Mouse (Mus musculus) heart, embryonic 13.5 days (tissue): ENCODE data around the gene Mdc1. TPM values are rescaled to one million over a fixed set of nuclear protein-coding genes. Genes with fewer than 3 reads are reported as not detected.
A peak's percentile ranks its signal among the peaks of the same experiment; 100 is the strongest.
"Not testable (repeated sequence)": the region's sequence is repeated elsewhere in the genome, so short reads cannot be mapped to it uniquely, and the experiment has no call there.

ENCODE experiments used
- ATAC-seq: fragments of 200-750 bp; cut with Nextera tagmentation; 2 replicates; pipeline ENCODE4 v1.8.0; 2017; ENCODE audit warnings: moderate TSS enrichment; ENCODE audit not compliant: insufficient number of reproducible peaks, low FRiP score, low TSS enrichment; ENCODE audit errors: extremely low read depth
- H3K27ac ChIP-seq: fragments of 300-500 bp; sonication (generic); replicated peaks from 2 replicates; pipeline ENCODE4 v1.5.1; 2015; ENCODE audit warnings: moderate library complexity, mild to moderate bottlenecking, inconsistent platforms
- H3K27me3 ChIP-seq: fragments of 300-500 bp; sonication (generic); replicated peaks from 2 replicates; pipeline ENCODE4 v1.6.1; 2015; ENCODE audit warnings: mild to moderate bottlenecking, inconsistent platforms
- H3K36me3 ChIP-seq: fragments of 300-500 bp; sonication (generic); 2 replicates; pipeline ENCODE4 v1.6.1; 2015; ENCODE audit warnings: mild to moderate bottlenecking, inconsistent platforms
- H3K4me1 ChIP-seq: fragments of 300-500 bp; sonication (generic); 2 replicates; pipeline ENCODE4 v1.6.1; 2015; ENCODE audit warnings: inconsistent platforms
- H3K4me2 ChIP-seq: fragments of 300-500 bp; sonication (generic); 2 replicates; pipeline ENCODE4 v1.6.1; 2015; ENCODE audit warnings: inconsistent platforms, mild to moderate bottlenecking, moderate library complexity
- H3K4me3 ChIP-seq: fragments of 300-500 bp; sonication (generic); 2 replicates; pipeline ENCODE4 v1.5.1; 2015; ENCODE audit warnings: moderate library complexity, mild to moderate bottlenecking, inconsistent platforms
- H3K9ac ChIP-seq: fragments of 300-500 bp; sonication (generic); 2 replicates; pipeline ENCODE4 v1.6.1; 2015; ENCODE audit warnings: inconsistent platforms, mild to moderate bottlenecking, moderate library complexity
- H3K9me3 ChIP-seq: fragments of 300-500 bp; sonication (generic); 2 replicates; pipeline ENCODE4 v1.6.1; 2016; ENCODE audit warnings: inconsistent platforms
- WGBS: fragments of 180-500 bp; shearing (Covaris S2); methylation state at CpG from one replicate; pipeline ENCODE4 v1.1.7; 2015; ENCODE audit warnings: mixed read lengths; 5-methylcytosine and 5-hydroxymethylcytosine counted together
- polyA plus RNA-seq: library from polyadenylated mRNA; unstranded; fragments of >200 nt; fragmentation: Nextera tagmentation; extraction: Ambion mirVana; gene quantifications from 2 replicates; pipeline ENCODE4 v1.2.1, GENCODE M21; 2015

Mdc1 gene
- polyA plus RNA-seq, 1 experiment from 2014 or later, result 18.4 TPM

DNA sequence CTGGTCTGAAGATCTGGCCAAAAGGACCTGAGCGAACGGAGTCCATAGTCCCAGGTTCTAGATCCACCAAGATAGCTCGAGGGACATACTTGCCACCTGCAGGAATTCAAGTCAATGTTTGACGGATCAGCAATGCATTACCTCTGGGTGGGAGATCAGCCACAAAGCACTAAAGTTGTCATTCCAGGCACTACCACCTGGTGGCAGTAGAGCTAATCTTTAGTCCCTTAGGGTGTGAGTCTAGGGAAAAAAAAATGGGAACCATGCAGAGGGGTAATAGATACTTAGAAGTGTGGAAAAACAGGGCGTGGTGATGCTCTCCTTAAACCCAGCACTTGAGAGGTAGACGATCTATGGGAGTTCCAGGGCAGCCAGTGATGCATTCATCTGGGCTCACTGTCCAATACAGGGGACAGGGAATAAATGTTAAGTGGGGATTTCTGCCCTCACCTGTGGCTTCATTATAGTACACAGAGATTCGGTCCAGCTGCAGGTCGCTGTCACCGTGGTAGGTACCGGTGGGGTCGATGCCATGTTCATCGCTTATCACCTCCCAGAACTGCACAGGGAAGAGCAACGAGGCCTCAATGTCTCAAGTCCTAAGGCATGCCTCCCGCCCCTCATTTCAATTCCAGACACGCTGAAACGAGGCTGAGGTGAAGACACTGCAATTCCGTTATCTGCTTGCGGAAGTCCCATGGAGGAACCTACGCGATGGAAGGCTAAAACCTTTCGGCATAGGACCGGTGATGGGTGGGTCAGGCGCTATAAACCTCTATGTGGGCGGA is 4.9 kb upstream of the Mdc1 start:
- H3K4me3 ChIP-seq, result peak overlapping the region; percentile 94
- H3K27ac ChIP-seq, result peak overlapping the region; percentile 99
- no peaks in the 10 kb centered on the region for H3K27me3 ChIP-seq
- H3K9me3 ChIP-seq, result no peaks in the 10 kb centered on the region
- peak overlapping the region; percentile 90 for H3K4me2 ChIP-seq
- H3K36me3 ChIP-seq, result peaks cover 55% of the 10 kb centered on the region
- ATAC-seq, result no peak
- H3K9ac ChIP-seq, result peak overlapping the region; percentile 99
- H3K4me1 ChIP-seq, result peaks cover 49% of the 10 kb centered on the region
- 7% methylated on average over 24 of the region's 24 CpGs for WGBS

DNA sequence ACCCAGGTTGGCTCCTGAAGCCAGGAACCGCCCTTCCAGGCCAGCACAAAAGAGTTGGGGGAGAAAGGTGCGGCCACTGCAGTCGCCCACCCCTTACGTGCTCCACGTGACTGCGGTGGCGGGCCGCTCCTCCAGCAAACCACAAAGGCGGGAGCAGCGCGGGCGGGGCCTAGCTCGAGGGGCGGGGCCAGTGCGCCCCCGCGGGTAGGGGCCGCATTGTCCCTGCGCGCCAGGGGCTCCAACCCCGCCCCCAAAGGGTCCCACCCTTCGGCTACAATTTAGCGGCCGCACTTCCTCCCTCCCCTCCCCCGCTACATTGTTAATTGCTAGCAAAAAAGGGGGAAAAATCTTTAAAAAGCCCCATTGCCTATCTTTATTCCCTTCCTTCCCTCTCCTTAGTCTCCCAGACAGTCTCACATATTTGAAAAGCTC is 4.3 kb upstream of the Mdc1 start:
- Histone ChIP-seq H3K4me3 (peak overlapping the region; percentile 94), H3K4me2 (peak overlapping the region; percentile 90), H3K9me3 (no peaks in the 10 kb centered on the region), H3K36me3 (peaks cover 48% of the 10 kb centered on the region), H3K9ac (peak overlapping the region; percentile 99), H3K27ac (peak overlapping the region; percentile 99), H3K4me1 (peaks cover 50% of the 10 kb centered on the region), H3K27me3 (no peaks in the 10 kb centered on the region)
- peak; percentile 71 for ATAC-seq
- WGBS, result under 1% methylated on average over 25 of the region's 25 CpGs

- H3K4me2 ChIP-seq, result peak overlapping the region; percentile 90
- H3K27ac ChIP-seq, result peak overlapping the region; percentile 99
- under 1% methylated on average over 18 of the region's 18 CpGs for WGBS
- no peaks in the 10 kb centered on the region for H3K9me3 ChIP-seq
- H3K36me3 ChIP-seq, result peaks cover 44% of the 10 kb centered on the region
- H3K27me3 ChIP-seq, result no peaks in the 10 kb centered on the region
- H3K9ac ChIP-seq, result peak overlapping the region; percentile 99
- no peak for ATAC-seq
- H3K4me1 ChIP-seq, result peaks cover 55% of the 10 kb centered on the region
- H3K4me3 ChIP-seq, result peak overlapping the region; percentile 94
These were observed 3.8 kb upstream of the Mdc1 start for GRCm38 (mm10) chr17:35837487-35837886.

GRCm38 (mm10) chr17:35838122-35838544 is 3.2 kb upstream of the Mdc1 start, which contains the start of gene Tubb5:
Tubb5 (minus strand) TSS chr17:35838306.
- under 1% methylated on average over 29 of the region's 29 CpGs for WGBS
- no peaks in the 10 kb centered on the region for H3K27me3 ChIP-seq
- H3K9ac ChIP-seq, result peak within 1 kb of the TSS; percentile 99
- ATAC-seq, result peak; percentile 75
- H3K4me1 ChIP-seq, result peaks cover 60% of the 10 kb centered on the region
- no peaks in the 10 kb centered on the region for H3K9me3 ChIP-seq
- H3K27ac ChIP-seq, result peak within 1 kb of the TSS; percentile 99
- H3K36me3 ChIP-seq, result peaks cover 37% of the 10 kb centered on the region
- H3K4me2 ChIP-seq, result peak within 1 kb of the TSS; percentile 90
- H3K4me3 ChIP-seq, result peak within 1 kb of the TSS; percentile 94

- peak overlapping the region; percentile 82 for H3K9ac ChIP-seq
- peak overlapping the region; percentile 94 for H3K4me3 ChIP-seq
- peak overlapping the region; percentile 90 for H3K4me2 ChIP-seq
- H3K27me3 ChIP-seq, result no peaks in the 10 kb centered on the region
- no peak for ATAC-seq
- peak overlapping the region; percentile 99 for H3K27ac ChIP-seq
- WGBS, result 4% methylated on average over 5 of the region's 5 CpGs
- peaks cover 57% of the 10 kb centered on the region for H3K4me1 ChIP-seq
- no peaks in the 10 kb centered on the region for H3K9me3 ChIP-seq
- peaks cover 33% of the 10 kb centered on the region for H3K36me3 ChIP-seq
These were observed 2.7 kb upstream of the Mdc1 start for GRCm38 (mm10) chr17:35838570-35838969.

DNA sequence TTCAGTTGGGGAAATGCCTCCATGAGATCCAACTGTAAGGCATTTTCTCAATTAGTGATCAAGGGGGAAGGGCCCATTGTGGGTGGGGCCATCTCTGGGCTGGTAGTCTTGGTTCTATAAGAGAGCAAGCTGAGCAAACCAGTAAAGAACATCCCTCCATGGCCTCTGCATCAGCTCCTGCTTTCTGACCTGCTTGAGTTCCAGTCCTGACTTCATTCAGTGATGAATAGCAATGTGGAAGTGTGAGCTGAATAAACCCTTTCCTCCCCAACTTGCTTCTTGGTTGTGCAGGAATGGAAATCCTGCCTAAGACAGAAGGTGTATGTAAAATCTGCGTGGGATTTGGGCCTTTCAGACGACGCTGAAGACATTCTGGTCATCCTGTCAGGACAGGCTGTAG is 2.3 kb upstream of the Mdc1 start:
- not testable (repeated sequence) for H3K27me3 ChIP-seq, H3K9me3 ChIP-seq, ATAC-seq
- H3K9ac ChIP-seq, result peak overlapping the region; percentile 82
- WGBS, result 54% methylated on average over 3 of the region's 3 CpGs
- peak overlapping the region; percentile 94 for H3K4me3 ChIP-seq
- peak overlapping the region; percentile 90 for H3K4me2 ChIP-seq
- H3K27ac ChIP-seq, result peak overlapping the region; percentile 99
- H3K36me3 ChIP-seq, result peaks cover 30% of the 10 kb centered on the region
- peaks cover 53% of the 10 kb centered on the region for H3K4me1 ChIP-seq

DNA sequence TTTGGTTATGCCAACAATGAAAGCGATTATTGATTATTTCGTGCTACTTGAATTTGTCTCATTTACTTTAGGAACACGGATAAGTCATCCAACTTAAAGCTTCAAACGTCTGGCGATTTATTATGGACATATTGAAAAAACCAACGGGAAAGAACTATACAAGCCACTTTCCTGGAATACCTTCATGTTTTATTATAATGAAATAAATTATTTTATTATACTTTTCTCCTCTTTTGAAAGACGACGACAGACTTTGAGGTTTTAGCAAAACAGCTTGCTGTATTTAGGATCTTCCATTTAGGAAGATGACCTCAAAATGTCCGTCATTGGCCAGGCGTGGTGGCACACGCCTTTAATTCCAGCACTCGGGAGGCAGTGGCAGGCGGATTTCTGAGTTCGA is 754 bp upstream of the Mdc1 start:
- H3K4me3 ChIP-seq, result peak overlapping the region; percentile 68
- WGBS, result 53% methylated on average over 14 of the region's 14 CpGs
- H3K36me3 ChIP-seq, result peaks cover 28% of the 10 kb centered on the region
- H3K4me2 ChIP-seq, result peak overlapping the region; percentile 82
- no peaks in the 10 kb centered on the region for H3K27me3 ChIP-seq
- H3K9ac ChIP-seq, result peak overlapping the region; percentile 74
- peaks cover 38% of the 10 kb centered on the region for H3K4me1 ChIP-seq
- H3K27ac ChIP-seq, result peak overlapping the region; percentile 73
- no peaks in the 10 kb centered on the region for H3K9me3 ChIP-seq
- ATAC-seq, result no peak

GRCm38 (mm10) chr17:35842006-35842405 is 691 bp downstream of the Mdc1 start:
- peak overlapping the region; percentile 68 for H3K4me3 ChIP-seq
- no peaks in the 10 kb centered on the region for H3K9me3 ChIP-seq
- WGBS, result 14% methylated on average over 11 of the region's 11 CpGs
- peak overlapping the region; percentile 85 for H3K9ac ChIP-seq
- ATAC-seq, result no peak
- peaks cover 30% of the 10 kb centered on the region for H3K36me3 ChIP-seq
- peaks cover 27% of the 10 kb centered on the region for H3K4me1 ChIP-seq
- H3K27me3 ChIP-seq, result no peaks in the 10 kb centered on the region
- H3K27ac ChIP-seq, result peak overlapping the region; percentile 84
- peak overlapping the region; percentile 82 for H3K4me2 ChIP-seq

DNA sequence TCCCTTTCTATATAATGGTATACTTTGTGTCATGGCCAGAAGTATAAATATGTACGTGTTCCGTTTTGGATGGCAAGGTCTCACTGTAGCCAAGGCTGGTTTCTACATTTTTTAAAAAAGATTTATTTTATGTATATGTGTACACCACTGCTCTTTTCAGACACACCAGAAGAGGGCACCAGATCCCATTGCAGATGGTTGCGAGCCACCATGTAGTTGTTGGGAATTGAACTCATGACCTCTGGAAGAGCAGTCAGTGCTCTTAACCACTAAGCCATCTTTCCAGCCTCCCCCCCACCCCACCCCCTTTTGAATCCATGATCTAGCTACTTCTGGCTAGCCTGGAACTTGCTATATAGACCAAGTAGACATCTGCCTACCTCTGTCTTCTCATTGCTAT is 2.2 kb downstream of the Mdc1 start:
- Histone ChIP-seq H3K9me3 (no peaks in the 10 kb centered on the region), H3K27ac (no peak overlapping the region), H3K36me3 (peaks cover 45% of the 10 kb centered on the region), H3K27me3 (no peaks in the 10 kb centered on the region), H3K4me2 (no peak overlapping the region), H3K9ac (no peak overlapping the region; the same call in 1 of the 2 replicates), H3K4me3 (no peak overlapping the region), H3K4me1 (peaks cover 27% of the 10 kb centered on the region)
- no peak for ATAC-seq
- WGBS, result 93% methylated on average over 3 of the region's 3 CpGs

GRCm38 (mm10) chr17:35848112-35848511 is 6.8 kb downstream of the Mdc1 start:
- Histone ChIP-seq H3K27me3 (no peaks in the 10 kb centered on the region), H3K36me3 (peaks cover 89% of the 10 kb centered on the region), H3K9me3 (no peaks in the 10 kb centered on the region), H3K4me1 (peaks cover 1% of the 10 kb centered on the region; the same call in 1 of the 2 replicates), H3K4me2 (no peak overlapping the region), H3K4me3 (no peak overlapping the region), H3K9ac (peak overlapping the region; percentile 24), H3K27ac (no peak overlapping the region)
- 48% methylated on average over 1 of the region's 1 CpGs for WGBS
- no peak for ATAC-seq

GRCm38 (mm10) chr17:35850974-35851373 is 9.7 kb downstream of the Mdc1 start:
- H3K4me2 ChIP-seq, result no peak overlapping the region
- ATAC-seq, result no peak
- H3K4me1 ChIP-seq, result no peaks in the 10 kb centered on the region
- no peak overlapping the region for H3K27ac ChIP-seq
- H3K27me3 ChIP-seq, result no peaks in the 10 kb centered on the region
- no peak overlapping the region for H3K9ac ChIP-seq
- H3K4me3 ChIP-seq, result no peak overlapping the region
- 72% methylated on average over 3 of the region's 3 CpGs for WGBS
- peaks cover 96% of the 10 kb centered on the region for H3K36me3 ChIP-seq
- no peaks in the 10 kb centered on the region for H3K9me3 ChIP-seq

GRCm38 (mm10) chr17:35859371-35859770 is 18.1 kb downstream of the Mdc1 start:
- Histone ChIP-seq H3K27ac (no peak overlapping the region), H3K9ac (no peak overlapping the region), H3K4me2 (no peak overlapping the region), H3K4me1 (peaks cover 15% of the 10 kb centered on the region), H3K27me3 (no peaks in the 10 kb centered on the region), H3K4me3 (no peak overlapping the region), H3K36me3 (peaks cover 47% of the 10 kb centered on the region), H3K9me3 (no peaks in the 10 kb centered on the region)
- ATAC-seq, result no peak
- 93% methylated on average over 1 of the region's 1 CpGs for WGBS
